Mouse (Mus musculus) brain, embryonic 14.5 days (tissue): Measurements from ENCODE around the gene Slc25a35.

ENCODE experiments used
- CTCF ChIP-seq: fragments of 200-500 bp; IDR thresholded peaks from 2 replicates; pipeline ENCODE4 v1.5.1; 2012; ENCODE audit warnings: inconsistent platforms, mild to moderate bottlenecking, moderate library complexity, borderline replicate concordance; ENCODE audit not compliant: insufficient read depth, insufficient read length; ENCODE audit errors: extremely low read depth
- POLR2A ChIP-seq: fragments of 200-500 bp; IDR thresholded peaks from 2 replicates; pipeline ENCODE4 v1.6.1; 2012; ENCODE audit warnings: mild to moderate bottlenecking, inconsistent platforms, borderline replicate concordance; ENCODE audit not compliant: poor library complexity, insufficient read depth, insufficient read length, severe bottlenecking; ENCODE audit errors: extremely low read depth

DNA sequence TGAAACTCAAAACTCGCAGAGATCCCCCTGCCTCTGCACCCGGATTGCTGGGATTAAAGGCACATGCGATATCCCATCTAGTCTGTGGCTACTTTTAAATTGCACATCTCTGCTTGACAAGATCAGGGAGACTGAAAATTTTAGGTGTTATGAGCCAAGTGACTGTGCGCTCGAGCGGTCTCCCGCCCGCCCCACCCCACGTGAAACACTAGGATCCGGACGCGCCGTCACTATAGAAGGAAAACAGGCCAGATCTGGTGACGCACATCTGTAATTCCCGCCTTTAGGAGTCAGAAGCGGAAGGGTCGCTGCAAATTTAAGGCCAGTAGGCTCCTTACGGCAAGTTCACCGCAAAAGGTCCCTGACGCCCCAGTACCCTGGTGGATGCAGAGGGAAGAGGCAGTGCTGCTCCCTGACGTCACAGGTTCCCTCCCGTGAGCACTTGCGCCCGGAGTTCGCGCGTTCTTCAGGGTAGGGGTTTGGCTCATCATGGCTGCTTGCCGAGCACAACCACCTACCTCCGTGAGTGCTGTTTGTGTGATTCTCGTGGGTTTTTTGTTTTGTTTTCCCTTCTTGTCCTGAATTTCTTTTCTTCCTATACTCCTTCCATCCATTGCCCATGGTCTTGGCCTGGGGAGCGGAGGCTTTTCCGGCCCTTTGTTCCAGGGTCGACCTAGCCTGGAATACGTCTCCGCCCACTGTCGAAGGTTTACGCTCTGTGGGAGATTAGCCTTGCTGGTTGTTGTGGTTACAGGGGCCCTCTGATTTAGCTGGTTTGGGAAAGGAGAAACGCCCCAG lies 47.9 kb downstream of the Slc25a35 start, which contains the start of gene Ctc1:
- TF ChIP-seq CTCF (peak; percentile 79), POLR2A (peak; percentile 80; the same call in 1 of the 2 replicates)
